Mouse (Mus musculus) gonadal fat pad, adult 2 months (tissue): ENCODE data around the gene Inpp5f. TPM values are rescaled to one million over a fixed set of nuclear protein-coding genes. Genes with fewer than 3 reads are reported as not detected.
"Not testable (repeated sequence)": the region's sequence is repeated elsewhere in the genome, so short reads cannot be mapped to it uniquely, and the experiment has no call there.

Experiments used
- DNase-seq: peaks from one replicate; pipeline ENCODE4 v3.0.0-alpha.2; 2012; ENCODE audit warnings: low read depth
- polyA plus RNA-seq: library from polyadenylated mRNA; depleted of rRNA; stranded (reverse); fragments of >200 nt; gene quantifications from 2 replicates; pipeline ENCODE4 v1.2.3, GENCODE M21; 2012

The Inpp5f gene
- polyA plus RNA-seq, 1 experiment = 7.3 TPM

- no peak for DNase-seq
Observed at GRCm38 (mm10) chr7:128592118-128592935, 18.8 kb upstream of the Inpp5f start.

- DNase-seq = no peak
Observed at GRCm38 (mm10) chr7:128592936-128593241, 18.2 kb upstream of the Inpp5f start.

GRCm38 (mm10) chr7:128596274-128596673 is 14.9 kb upstream of the Inpp5f start:
- DNase-seq = no peak

- no peak for DNase-seq
Observed at GRCm38 (mm10) chr7:128599072-128599471, 12.1 kb upstream of the Inpp5f start.

- DNase-seq = no peak
Observed at GRCm38 (mm10) chr7:128601826-128602225, 9.3 kb upstream of the Inpp5f start.

GRCm38 (mm10) chr7:128609936-128610335 is 1.2 kb upstream of the Inpp5f start:
- DNase-seq = not testable (repeated sequence)

GRCm38 (mm10) chr7:128610490-128610889 is 638 bp upstream of the Inpp5f start:
- DNase-seq = no peak

GRCm38 (mm10) chr7:128611799-128612411 is 777 bp downstream of the Inpp5f start:
- no peak for DNase-seq

GRCm38 (mm10) chr7:128612521-128613181 is 1.5 kb downstream of the Inpp5f start:
- no peak for DNase-seq

- DNase-seq = no peak
Observed at GRCm38 (mm10) chr7:128613578-128613977, 2.5 kb downstream of the Inpp5f start.

GRCm38 (mm10) chr7:128617587-128617986 is 6.5 kb downstream of the Inpp5f start:
- no peak for DNase-seq

GRCm38 (mm10) chr7:128620178-128620577 is 9.1 kb downstream of the Inpp5f start:
- DNase-seq = no peak

GRCm38 (mm10) chr7:128622266-128622961 is 11.3 kb downstream of the Inpp5f start:
- no peak for DNase-seq

- no peak for DNase-seq
Observed at GRCm38 (mm10) chr7:128622994-128623393, 11.9 kb downstream of the Inpp5f start.

GRCm38 (mm10) chr7:128625382-128625781 is 14.3 kb downstream of the Inpp5f start:
- DNase-seq = no peak

GRCm38 (mm10) chr7:128626601-128627000 is 15.5 kb downstream of the Inpp5f start:
- DNase-seq = no peak

GRCm38 (mm10) chr7:128627251-128627650 is 16.1 kb downstream of the Inpp5f start:
- DNase-seq = no peak

GRCm38 (mm10) chr7:128627723-128628122 is 16.6 kb downstream of the Inpp5f start:
- no peak for DNase-seq

- DNase-seq = no peak
Observed at GRCm38 (mm10) chr7:128633156-128633555, 22.0 kb downstream of the Inpp5f start.

GRCm38 (mm10) chr7:128639925-128640485 is 28.9 kb downstream of the Inpp5f start:
- no peak for DNase-seq

- no peak for DNase-seq
Observed at GRCm38 (mm10) chr7:128641571-128641970, 30.4 kb downstream of the Inpp5f start.

GRCm38 (mm10) chr7:128642386-128642785 is 31.3 kb downstream of the Inpp5f start:
- no peak for DNase-seq
